Mouse (Mus musculus) ES-Bruce4 (cell line): ENCODE results near the gene Ywhae.

Source experiments
- EP300 ChIP-seq: IDR thresholded peaks from 2 replicates; pipeline ENCODE4 v1.6.1; 2011; ENCODE audit warnings: low read depth, low read length; ENCODE audit not compliant: insufficient read depth
- POLR2A ChIP-seq: IDR thresholded peaks from one replicate; pipeline ENCODE4 v1.8.1; 2011; ENCODE audit warnings: low read length; ENCODE audit not compliant: insufficient read depth

- TF ChIP-seq EP300 (no peak), POLR2A (no peak)
Measured at GRCm38 (mm10) chr11:75689977-75690376, 42.7 kb upstream of the Ywhae start.
